Mouse (Mus musculus): Measurements from ENCODE around the gene Kdsr.

Kdsr gene

DNA sequence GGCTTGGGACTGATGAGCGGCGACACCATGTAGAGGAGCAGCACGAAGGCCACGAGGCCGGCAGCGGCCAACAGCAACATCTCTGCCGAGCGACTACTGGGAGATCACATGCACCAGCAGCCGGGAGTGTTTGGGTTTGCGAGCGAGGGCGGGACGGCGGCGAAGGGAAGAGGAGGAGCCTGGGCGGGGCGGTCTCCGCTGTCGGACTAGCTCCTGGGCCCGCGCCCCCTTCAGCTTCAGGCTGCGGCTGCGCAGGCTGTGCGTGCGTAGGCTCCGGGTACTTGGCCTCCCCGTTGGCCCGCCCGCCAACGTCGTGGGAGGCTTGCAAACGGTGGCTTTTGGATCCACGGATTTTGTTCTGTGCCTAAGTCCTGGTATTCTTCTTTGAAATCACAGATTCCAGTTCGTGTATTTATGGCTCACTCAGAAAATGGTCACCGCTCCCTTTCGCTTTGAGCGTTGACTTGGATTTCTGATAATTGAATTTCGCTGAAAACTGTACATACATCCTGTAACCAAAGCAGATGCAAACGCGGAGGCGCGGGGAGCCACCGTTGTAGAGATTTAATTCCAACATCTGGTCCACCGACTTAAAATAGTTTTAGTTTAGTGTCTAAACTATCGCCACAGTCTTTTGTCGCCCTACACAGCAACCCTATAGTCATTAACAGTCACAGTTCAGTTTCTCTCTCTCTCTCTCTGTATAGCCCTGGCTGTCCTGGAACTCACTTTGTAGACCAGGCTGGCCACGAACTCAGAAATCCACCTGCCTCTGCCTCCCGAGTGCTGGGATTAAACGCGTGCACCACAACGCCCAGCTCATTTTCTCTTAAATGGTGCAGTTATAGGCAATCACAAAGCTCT lies at the start of gene Kdsr:
Gene Kdsr, minus strand, starts transcription at position 156 of the 864 bp plus-strand sequence.
- DNase-seq: peak; percentile 98

DNA sequence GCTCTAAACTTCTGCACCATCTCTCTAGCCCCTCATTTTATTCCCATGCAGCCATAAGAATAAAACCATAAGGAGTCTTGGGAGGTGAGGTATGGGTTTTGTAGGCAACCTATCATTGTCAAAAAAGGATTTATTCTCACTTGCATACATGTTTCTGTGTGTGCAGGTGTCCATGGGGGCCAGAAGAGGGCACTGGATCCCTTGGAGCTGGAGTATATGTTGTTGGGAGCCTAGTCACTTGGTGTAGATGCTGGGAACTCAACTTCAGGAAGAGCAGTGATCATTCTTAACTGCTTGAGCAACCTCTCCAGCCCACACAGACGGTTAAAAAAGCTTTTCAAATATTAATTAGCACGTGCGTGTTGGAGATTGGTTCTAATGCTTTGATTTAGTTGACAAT lies 40.4 kb upstream of the Kdsr start:
- DNase-seq: no peak

DNA sequence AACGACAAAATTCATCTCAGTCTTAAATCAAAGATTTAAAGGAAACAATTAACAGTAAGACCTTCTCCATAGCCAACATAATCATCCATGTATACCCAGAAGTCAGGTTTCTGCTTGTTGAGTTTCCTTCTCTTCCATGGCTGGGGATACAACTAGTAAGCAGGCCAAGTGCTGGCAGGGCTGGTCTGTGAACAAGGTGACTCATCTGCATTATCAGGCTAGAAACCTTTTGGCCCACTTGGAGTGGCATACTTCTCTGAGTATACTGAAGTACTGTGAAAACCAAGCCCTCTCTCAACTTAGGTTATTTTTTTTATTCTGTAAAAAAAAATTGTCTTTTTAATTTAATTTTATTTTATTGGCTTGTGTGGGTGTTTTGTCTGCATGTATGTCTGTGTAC lies 39.9 kb upstream of the Kdsr start:
- no peak for DNase-seq

DNA sequence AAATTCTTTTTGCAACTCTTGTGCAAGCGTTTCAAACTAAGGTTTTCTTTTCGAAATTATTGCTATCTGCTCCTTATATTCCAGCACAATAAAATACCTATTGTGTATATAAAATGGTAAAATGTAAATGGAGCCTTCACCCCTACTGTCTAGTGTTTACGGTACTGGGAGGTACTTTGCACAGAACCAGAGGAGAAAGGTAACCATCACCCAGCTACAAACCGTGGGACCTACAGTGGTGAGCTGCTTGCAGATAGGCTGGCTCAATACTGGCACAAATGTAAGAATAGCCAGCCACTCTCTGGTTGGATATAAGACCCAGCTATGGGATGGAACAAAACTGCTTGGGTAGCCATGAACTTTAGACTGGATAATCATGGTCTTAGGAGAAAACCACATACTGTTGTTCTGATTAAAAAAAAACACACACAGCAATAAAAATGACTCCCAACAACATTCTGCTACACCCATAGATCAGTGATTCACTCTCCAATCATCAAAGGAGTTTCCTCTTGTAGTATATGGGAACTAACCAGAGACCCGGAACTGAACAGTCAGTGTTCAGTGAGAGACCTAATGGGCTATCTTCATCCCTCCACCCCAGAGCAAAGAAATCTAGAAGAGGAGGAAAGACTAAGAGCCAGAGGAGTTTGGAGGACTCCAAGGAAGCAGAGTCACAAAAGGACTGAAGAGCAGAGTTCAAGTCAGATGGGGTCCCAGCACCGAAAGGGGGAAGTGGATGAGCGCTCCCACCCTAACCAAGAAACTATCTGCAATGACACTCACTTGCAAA lies 37.7 kb upstream of the Kdsr start:
- no peak for DNase-seq

DNA sequence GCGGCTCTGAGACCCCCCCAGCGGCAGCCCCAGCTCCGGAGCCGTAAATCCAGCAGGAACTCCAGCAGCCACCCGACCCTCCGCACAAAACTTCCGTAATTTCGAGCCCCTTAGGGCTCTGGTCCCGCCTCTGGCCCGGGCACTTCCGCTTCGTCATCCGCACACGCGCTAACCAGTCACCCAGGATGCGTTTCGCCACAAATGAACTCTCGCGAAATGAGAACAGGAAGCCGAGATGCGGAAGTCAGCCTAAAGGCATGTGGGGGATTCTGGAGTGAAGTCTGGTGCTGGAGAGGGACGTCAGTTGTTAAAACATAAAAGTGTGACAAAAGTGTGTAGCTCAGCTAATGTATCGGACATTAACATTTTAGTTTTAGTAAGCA lies 37.0 kb upstream of the Kdsr start, which contains the start of gene Vps4b:
Gene Vps4b, minus strand, starts transcription at position 187 of the 383 bp plus-strand sequence.
- peak; percentile 98 for DNase-seq

DNA sequence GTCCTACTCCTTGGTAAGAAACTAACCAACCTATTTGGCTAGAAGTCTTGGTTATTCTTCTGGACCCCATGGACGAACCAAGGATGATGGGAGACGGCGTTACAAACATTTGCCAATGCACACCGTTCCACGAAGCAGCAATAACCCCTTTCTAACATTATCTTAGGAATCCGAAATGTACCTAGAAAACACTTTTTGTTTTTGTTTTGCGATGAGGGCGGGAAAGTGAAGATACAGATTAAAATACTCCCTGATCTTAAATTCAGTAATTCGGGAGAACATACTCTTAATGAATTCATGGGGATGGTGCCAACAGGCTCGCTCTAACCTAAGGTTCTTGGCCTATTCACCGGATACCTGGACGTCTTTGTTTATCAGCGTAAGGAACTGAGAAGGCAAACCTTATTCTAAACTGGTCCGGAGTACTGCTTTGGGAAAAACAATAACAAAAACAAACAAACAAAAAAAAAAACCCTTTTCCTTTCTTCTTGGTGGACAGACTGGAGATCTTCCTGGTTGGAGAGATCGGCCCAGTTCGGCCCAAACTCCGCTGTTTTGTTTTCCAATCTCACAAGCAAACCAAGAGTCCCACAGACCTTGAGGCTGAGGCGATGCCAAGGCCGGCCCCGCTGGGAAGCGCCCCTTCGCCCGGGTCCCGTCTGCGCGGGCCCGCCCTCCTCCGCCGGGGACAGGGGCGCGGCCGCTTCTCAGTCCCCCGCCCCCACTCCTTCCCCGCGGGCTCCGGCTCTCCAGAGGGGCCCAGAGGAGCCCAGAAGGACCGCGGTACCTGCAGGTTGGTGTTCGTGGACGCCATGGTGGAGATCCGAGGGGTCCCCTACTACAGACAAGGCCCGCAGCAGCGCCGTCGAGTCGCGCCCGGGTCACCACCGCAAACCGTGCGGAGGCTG lies 36.4 kb upstream of the Kdsr start:
- no peak for DNase-seq

DNA sequence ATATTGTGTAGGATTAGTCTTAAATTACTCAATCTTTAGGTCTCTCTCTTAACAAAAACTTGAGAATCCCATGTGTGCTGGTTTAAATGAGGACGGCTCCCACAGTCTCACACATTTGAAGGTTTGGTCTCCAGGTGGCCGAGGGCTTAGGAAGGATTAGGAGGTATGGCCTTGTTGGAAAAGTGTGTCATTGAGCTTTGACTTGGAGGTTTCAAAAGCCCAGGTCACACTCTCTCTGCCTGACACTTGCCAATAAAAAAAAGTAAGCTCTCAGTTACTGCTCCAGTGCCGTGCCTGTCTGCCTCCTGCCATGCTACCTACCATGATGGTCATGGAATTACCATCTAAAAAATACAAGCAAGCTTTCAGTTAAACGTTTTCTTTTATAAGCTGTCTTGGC lies 15.4 kb upstream of the Kdsr start:
- DNase-seq: peak; percentile 5

DNA sequence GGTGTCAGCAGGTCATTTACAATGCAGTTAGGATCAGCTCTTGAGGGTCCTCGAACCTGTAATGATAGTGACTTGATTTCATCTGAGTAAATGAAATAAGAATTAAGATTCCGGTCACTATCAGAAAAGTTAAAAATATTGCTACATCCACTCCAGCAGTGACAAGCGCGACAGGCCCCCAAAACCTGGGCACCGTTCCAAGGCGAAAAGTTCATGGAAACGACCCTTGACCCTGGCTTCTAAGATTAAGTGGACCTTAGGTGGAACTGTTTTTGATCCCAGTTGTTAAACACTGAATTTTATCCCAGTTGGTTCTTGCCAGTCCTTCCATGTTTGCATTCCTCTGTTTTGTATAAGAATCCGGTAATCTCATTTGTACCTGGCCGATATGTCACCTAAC lies 14.6 kb upstream of the Kdsr start:
- no peak for DNase-seq

DNA sequence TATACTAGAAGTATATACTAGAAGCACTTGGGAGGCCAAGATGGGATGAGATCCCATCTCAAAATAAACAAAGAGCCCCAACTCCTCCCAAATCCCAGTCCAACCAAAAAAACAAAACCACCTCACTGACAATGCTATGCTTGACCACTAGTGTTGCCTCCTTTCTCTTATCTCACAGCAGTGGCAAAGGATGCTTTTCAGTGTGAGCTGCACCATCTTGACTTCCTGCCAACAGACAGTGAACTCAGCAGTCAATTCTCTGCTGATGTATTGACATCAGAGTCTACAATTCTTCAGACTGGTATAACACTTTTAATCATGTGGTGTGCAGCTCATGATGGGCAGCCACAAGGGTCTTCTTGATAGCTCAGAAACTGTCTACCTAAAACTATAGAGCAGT lies 9.2 kb upstream of the Kdsr start:
- DNase-seq: no peak

DNA sequence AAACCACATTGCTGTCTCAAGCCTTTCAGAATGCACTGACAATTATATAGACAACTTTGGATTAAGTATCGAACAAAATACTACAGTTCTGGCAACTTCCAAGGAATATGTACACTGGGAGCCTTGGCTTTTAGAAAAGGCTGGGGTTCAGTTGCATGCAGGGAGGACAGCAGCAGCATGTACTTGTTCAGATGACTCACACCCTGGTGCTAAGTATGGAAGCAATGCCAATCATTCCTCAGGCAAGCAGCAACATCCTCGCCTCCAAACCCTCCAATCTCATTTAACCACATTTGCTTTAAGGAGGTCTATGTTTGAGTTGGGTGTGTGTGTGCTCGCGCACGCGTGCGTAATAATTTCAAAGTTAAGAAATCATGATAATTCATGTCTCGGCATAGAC lies 6.2 kb upstream of the Kdsr start:
- no peak for DNase-seq

DNA sequence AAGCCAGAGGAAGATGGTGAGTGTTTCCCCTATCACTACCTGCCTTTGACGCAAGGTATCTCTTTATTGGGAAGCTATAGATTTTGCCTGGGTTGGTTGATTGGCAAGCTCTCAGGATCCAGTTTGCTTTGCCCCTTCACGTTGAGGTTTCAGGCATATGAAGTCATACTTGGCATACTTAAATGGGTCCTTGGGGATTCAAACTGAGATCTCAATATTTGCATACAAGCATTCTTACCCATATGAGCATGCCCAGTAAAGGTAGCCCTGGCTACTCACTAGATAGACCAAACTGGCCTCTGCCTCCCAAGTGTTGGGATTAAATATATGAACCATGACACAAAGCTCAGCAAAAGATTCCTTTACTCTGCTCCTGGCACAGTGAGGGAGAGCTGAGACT lies 5.3 kb upstream of the Kdsr start:
- DNase-seq: no peak

DNA sequence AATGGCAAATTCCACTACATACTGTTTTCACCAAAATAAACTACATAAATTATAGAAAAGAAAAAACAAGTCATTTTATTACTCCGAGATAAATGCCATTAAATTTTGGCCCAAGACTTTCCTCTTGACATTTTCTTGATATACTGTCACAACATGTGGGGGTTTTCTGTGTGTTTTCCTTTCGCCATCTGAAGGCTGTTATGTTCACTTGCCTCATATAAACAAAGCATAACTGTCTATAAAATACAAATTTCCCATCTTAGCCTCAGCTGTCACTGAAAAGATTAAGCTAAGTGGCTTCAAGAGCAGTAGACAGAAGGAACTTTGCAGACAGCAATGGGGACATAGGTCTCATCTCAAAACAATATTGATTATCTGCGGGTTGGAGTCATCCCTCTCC lies 4.8 kb upstream of the Kdsr start:
- no peak for DNase-seq

DNA sequence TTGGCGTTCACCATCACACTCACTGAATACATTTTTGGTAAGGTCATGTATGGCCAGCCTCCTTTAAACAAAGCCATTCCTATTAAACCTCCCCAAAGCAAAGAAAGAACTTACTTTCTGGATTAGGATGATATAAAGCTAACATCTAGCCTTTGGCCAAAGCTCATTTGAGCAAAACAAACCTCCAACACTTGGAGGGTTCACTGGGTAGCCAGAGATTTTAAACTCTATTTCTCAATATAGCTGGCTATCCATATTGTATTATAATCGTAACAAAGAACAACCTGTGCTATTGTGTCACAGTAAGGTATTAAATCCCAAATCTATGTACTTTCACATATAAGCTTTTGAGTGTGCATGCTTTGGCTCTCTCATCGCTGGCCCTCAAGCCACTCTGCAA lies 1.2 kb upstream of the Kdsr start:
- no peak for DNase-seq

DNA sequence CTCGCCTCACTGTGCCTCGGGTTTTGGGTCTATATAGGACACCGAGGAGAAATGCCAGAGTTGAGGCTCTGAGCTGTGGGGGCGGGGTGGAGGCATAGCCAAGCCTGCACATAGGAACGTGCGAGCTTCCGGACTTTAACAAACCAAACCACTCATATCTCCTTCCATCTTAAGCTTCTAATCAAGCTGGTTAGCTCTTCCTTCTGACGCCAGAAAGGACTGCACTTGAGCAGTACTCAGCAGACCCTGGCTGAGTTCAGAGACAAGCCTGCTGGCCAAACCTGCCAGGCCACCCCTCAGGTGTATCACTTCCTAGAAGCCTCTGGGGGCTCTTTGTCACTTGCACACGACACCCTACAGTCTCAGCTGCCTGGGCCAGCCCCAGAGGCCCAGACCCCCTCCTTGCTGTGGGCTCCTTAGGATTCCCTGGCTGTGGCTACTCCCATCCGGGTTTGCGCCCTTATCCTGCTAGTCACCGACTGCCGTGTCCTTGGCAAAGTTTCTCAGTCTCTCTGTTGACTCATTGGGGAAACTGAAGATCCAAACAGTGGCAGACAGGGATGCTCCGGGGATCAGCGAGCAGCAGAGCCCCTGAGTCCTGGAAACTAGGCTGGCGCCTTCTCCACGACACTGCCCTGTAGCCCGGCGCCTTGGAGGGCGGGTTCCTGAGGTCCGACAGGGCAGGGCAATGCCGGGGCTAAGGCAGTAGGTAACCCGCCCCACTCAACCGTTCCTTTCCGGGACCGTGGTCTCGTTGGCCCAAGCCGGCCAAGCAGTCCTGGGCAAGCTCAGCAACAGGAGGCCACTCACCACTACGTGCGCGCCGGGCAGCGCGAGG lies 574 bp downstream of the Kdsr start:
- DNase-seq: peak; percentile 27

DNA sequence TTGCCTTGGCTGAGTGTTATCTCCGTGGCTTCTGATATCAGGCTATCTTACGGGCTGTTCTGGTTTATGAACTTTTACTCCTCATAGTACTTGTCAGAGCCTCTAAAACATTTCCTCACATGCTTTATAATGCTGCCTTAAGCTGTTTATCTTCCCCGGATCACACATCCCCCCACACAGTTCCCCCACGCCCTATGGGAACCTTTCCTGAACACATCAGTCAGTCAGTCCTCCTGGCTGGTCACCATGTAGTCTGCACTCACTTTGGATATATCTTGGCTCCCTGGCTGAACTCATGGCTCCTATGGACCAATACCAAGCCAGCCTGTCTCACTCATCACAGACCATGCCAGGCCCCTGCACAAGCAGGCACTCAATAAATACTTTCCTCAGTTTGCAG lies 2.9 kb downstream of the Kdsr start:
- DNase-seq: no peak

DNA sequence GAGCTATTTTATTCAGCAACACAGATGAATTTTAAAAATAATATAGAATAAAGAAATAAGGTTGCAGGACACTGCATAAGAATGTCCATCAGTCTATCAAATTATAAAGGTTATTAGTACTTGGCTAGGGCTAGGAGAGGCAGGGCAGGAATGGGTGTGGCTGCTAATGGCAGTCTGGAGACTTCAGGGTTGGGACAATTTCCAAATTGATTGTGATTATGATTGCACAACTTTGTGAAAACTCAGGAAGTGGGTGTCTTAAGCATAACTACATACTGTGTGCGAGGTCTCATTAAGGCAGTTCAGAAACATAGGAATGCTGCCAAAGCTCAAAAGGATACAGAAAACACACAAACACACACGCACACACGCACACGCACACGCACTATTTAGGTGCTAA lies 7.5 kb downstream of the Kdsr start:
- no peak for DNase-seq

DNA sequence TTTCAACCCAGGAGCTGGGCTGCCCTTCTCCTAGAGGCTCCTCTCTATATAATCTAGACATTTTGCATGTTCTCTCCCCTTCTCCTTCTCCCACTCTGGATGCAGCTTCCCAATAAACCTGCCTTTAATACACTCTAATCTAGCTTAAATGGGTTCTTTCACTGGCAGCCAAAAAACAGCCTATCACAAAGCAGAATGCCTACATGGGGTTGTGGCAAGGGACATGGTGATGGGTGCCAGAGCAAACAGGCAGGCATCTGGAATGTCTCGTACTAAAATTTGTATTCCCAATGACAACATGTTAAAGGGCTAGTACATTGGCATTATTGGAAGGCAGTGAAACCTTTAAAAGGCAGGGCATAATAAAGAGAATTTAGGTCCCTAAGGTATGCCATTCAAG lies 8.9 kb downstream of the Kdsr start:
- no peak for DNase-seq

DNA sequence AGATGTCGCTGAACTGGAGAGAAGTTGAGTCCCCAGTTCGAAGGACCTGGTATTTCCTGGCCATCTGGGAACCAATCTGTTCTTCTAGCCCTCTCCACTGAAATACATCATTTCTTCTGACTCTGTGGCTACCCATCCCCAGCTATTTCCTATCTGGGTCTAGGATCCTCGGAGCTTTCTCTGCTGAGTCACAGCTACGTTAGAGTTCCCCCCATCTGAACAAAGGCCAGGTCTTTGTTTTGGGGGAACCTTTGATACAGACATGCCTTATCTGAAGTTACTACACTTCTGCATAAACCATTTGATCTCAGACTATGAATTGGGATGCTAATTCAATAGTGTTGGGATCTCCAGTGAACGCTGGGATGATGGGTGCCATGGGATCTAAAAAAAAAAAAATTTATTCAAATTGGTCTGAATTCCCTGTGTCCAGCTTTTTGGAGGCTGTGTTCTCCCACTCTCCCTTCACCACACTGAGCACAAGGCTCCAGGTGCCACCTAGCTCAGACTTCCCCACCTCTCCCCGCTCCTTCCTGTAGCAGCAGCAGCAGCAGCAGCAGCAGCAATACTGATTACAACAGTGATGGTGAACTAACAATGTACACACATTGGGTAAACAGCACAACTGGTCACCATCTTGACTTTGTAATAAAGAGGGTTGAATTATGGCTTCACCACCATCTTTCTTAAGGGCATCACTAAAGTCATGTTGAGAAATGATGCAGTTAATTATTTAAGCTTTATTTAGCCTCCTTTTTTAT lies 10.8 kb downstream of the Kdsr start:
- no peak for DNase-seq

DNA sequence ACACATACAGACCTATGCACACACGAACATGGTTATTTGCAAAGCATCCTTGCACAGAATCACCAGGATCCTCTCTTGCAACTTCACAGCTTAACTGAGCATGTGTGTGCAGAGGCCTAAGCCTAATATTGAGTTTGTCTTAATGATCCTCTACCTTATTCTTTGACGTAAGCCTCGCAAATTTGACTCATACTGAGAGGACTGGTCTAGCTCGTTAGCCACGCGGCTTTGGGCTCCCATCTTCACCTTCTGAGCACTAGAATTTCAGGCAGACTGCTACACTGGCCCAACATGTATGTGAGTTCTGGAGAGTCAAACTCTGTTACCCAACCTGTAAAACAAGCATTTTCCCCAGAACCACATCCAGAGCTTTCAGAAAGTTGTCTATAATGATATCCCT lies 16.5 kb downstream of the Kdsr start:
- DNase-seq: no peak

DNA sequence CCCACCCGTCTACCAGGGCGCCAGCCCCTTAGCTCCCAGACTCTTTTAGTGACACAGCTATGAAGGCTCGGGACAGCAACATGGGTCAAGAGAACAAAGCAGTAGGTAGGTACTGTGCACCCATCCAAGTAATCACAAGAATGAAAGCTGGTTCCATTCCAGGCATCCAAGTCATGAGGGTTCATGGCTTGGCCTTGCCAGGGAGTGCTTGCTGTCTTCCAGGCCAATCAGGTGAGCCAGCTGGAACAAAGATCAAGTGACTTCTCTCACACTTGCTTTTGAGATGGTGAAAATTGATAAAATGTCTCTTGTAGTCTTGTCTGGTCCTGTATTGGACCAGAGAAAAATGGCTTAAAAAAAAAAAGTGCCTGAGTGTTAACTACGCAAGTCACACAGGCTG lies 18.8 kb downstream of the Kdsr start:
- DNase-seq: no peak

DNA sequence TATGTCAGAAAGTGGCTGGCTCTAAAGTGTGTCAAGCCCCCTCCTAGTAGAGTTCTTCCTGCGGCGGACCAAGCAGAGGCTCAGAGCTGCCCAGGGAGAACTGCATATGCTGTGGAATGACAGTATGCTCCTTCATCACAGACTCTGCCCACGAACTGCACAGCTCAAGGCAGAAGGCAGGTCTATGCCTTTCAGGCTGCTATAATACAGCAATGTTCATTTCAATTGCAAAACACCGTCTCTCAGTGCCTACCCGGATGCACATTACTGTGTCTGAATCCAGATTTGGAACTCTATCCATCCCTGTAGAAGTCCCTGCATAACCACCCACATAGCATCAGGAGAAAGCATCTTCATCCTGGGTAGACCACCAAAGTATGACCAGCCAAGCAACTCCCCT lies 19.7 kb downstream of the Kdsr start:
- DNase-seq: no peak

DNA sequence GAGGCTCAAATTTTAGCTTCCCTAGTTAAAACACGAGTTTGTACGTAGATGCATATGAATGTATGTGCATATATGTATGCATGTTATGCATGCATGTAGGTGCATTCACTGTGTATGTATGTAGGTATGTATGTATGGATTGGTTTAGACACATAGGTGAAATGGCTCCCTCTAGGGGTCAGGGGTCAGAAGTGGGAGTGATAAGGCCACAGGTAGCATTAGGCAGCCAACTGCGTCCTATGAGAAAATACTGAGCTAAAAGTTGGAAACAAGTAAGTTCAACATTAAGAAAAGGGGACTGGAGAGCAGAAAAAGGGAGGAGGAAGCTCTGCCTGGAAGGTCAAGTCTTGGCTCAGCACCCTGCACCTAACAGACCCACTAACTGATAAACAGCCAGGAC lies 21.4 kb downstream of the Kdsr start:
- DNase-seq: peak; percentile 24
